In the genomic region with DNA sequence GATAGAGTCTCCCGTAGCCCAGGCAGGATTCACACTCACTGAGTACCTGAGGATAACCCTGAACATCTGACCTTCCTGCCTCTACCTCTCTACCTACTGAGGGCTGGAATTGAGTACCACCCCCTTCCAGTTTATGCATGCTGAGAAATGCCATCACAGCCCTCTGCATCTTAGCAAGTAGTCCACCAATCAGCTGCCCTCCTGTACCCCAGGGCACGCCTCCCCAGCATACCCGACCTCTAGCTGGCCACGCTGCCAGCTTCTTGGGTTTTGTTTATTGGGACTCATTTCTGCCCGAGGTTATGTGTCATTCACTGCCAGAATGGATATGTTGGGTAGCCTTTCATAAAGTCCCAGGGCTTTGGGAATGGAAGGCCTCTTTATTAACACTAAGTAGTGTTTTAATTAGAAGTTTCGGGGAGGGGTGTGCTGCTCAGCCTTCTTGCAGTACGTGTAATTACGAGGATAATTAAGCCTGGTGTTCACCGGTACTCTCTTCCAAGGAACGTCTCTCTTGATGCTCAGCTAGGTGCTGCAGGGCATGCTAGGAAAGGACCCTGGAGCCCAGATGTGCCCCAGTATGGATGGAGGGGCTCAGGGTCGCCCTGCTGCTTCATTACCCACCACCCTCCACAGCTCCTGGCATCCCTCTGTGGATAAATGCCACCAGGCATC, we compare ENCODE assay signal across 21 mouse cellular contexts. TPM values are rescaled to one million over a fixed set of nuclear protein-coding genes. Genes with fewer than 3 reads are reported as not detected.
DNase-seq lines count a peak whose midpoint lies in the region; ATAC-seq lines count a peak whose summit lies in the region.
"Had no signal": no experiment of that assay in that cellular context is flagged by ENCODE, and none has a peak within 500 bp of the region (broad histone marks: within the 10 kb centered on the region; RNA-seq: fewer than 3 reads in every experiment).

No protein-coding gene starts in this region.

- H3K27ac ChIP-seq in forebrain, embryonic 12.5 days, result no peak overlapping the region
- H3K27ac ChIP-seq in forebrain, embryonic 10.5 days, result no peak overlapping the region
- H3K27ac ChIP-seq in neural tube, embryonic 13.5 days (replicated peaks), result no peak overlapping the region; the same call in 1 of the 2 replicates
- H3K27ac ChIP-seq in forebrain, embryonic 14.5 days (ENCODE audit: low read depth, low read length), result no peak overlapping the region
- no peak overlapping the region for H3K27ac ChIP-seq in neural tube, embryonic 15.5 days (replicated peaks)
- H3K27ac ChIP-seq: embryonic facial prominence, embryonic 13.5 days; heart, adult 2 months; heart, embryonic 15.5 days had no signal

- H3K9me3 ChIP-seq in forebrain, embryonic 12.5 days, result no peaks in the 10 kb centered on the region
- no peaks in the 10 kb centered on the region for H3K9me3 ChIP-seq in forebrain, embryonic 10.5 days
- H3K9me3 ChIP-seq in neural tube, embryonic 13.5 days, result no peaks in the 10 kb centered on the region
- H3K9me3 ChIP-seq in forebrain, embryonic 14.5 days (replicated peaks; ENCODE audit: control insufficient read depth, low read length), result no peaks in the 10 kb centered on the region
- H3K9me3 ChIP-seq in neural tube, embryonic 15.5 days (replicated peaks), result no peaks in the 10 kb centered on the region
- H3K9me3 ChIP-seq: embryonic facial prominence, embryonic 13.5 days; heart, embryonic 15.5 days had no signal

- H3K4me3 ChIP-seq in forebrain, embryonic 12.5 days (replicated peaks), result no peak overlapping the region
- H3K4me3 ChIP-seq in forebrain, embryonic 10.5 days, result no peak overlapping the region
- H3K4me3 ChIP-seq in neural tube, embryonic 13.5 days, result no peak overlapping the region
- H3K4me3 ChIP-seq in forebrain, embryonic 14.5 days (ENCODE audit: low read depth, low read length), result no peak overlapping the region
- no peak overlapping the region for H3K4me3 ChIP-seq in neural tube, embryonic 15.5 days (replicated peaks)
- H3K4me3 ChIP-seq: embryonic facial prominence, embryonic 13.5 days; heart, adult 2 months; heart, embryonic 15.5 days had no signal

- WGBS in forebrain, embryonic 12.5 days, result 42% methylated on average over 11 of the region's 11 CpGs
- 69% methylated on average over 11 of the region's 11 CpGs for WGBS in forebrain, embryonic 10.5 days
- WGBS in neural tube, embryonic 13.5 days, result 53% methylated on average over 11 of the region's 11 CpGs
- WGBS in forebrain, embryonic 14.5 days, result 16% methylated on average over 11 of the region's 11 CpGs
- 47% methylated on average over 11 of the region's 11 CpGs for WGBS in neural tube, embryonic 15.5 days

- ATAC-seq in forebrain, embryonic 12.5 days (ENCODE audit: low FRiP score), result peak; percentile 39; the same call in 1 of the 2 replicates
- ATAC-seq in neural tube, embryonic 13.5 days (ENCODE audit: low read depth), result peak; percentile 52
- peak; percentile 48 for ATAC-seq in forebrain, embryonic 14.5 days
- ATAC-seq in neural tube, embryonic 15.5 days (ENCODE audit: low FRiP score), result 0 out of 2 replicates have a peak, but pooled peaks have one; percentile 33
- ATAC-seq: intestine, embryonic 16.5 days had no signal

- H3K4me1 ChIP-seq in forebrain, embryonic 12.5 days, result peaks cover 21% of the 10 kb centered on the region
- peaks cover 25% of the 10 kb centered on the region for H3K4me1 ChIP-seq in forebrain, embryonic 10.5 days
- peaks cover 15% of the 10 kb centered on the region for H3K4me1 ChIP-seq in neural tube, embryonic 13.5 days (replicated peaks)
- peaks cover 10% of the 10 kb centered on the region; the same call in 1 of the 2 replicates for H3K4me1 ChIP-seq in forebrain, embryonic 14.5 days (ENCODE audit: control insufficient read depth, insufficient read depth, low read length)
- H3K4me1 ChIP-seq in neural tube, embryonic 15.5 days, result peaks cover 19% of the 10 kb centered on the region

- H3K27me3 ChIP-seq in forebrain, embryonic 12.5 days, result peaks cover 4% of the 10 kb centered on the region; the same call in 1 of the 2 replicates
- no peaks in the 10 kb centered on the region; the same call in 1 of the 2 replicates for H3K27me3 ChIP-seq in forebrain, embryonic 10.5 days (ENCODE audit: poor library complexity, severe bottlenecking)
- no peaks in the 10 kb centered on the region for H3K27me3 ChIP-seq in neural tube, embryonic 13.5 days
- no peaks in the 10 kb centered on the region for H3K27me3 ChIP-seq in forebrain, embryonic 14.5 days (replicated peaks; ENCODE audit: control insufficient read depth, insufficient read depth, low read length)
- no peaks in the 10 kb centered on the region for H3K27me3 ChIP-seq in neural tube, embryonic 15.5 days (replicated peaks)
- H3K27me3 ChIP-seq: CH12.LX; embryonic facial prominence, embryonic 13.5 days; heart, embryonic 15.5 days had no signal

- H3K9ac ChIP-seq in forebrain, embryonic 12.5 days, result no peak overlapping the region
- no peak overlapping the region for H3K9ac ChIP-seq in neural tube, embryonic 13.5 days
- no peak overlapping the region for H3K9ac ChIP-seq in forebrain, embryonic 14.5 days (ENCODE audit: low read length)
- H3K9ac ChIP-seq in neural tube, embryonic 15.5 days (replicated peaks), result no peak overlapping the region
- H3K9ac ChIP-seq: embryonic facial prominence, embryonic 13.5 days; heart, embryonic 15.5 days had no signal

- no peak overlapping the region for H3K4me2 ChIP-seq in forebrain, embryonic 12.5 days
- H3K4me2 ChIP-seq in neural tube, embryonic 13.5 days, result no peak overlapping the region
- H3K4me2 ChIP-seq in forebrain, embryonic 14.5 days (ENCODE audit: low read length), result no peak overlapping the region
- no peak overlapping the region for H3K4me2 ChIP-seq in neural tube, embryonic 15.5 days
- H3K4me2 ChIP-seq: embryonic facial prominence, embryonic 13.5 days; heart, embryonic 11.5 days; heart, embryonic 15.5 days had no signal

- H3K36me3 ChIP-seq in forebrain, embryonic 12.5 days (replicated peaks), result no peaks in the 10 kb centered on the region
- H3K36me3 ChIP-seq in forebrain, embryonic 10.5 days (replicated peaks), result no peaks in the 10 kb centered on the region
- H3K36me3 ChIP-seq in neural tube, embryonic 13.5 days, result no peaks in the 10 kb centered on the region
- no peaks in the 10 kb centered on the region for H3K36me3 ChIP-seq in forebrain, embryonic 14.5 days (ENCODE audit: control insufficient read depth, insufficient read depth, low read length)
- H3K36me3 ChIP-seq in neural tube, embryonic 15.5 days, result no peaks in the 10 kb centered on the region
- H3K36me3 ChIP-seq: embryonic facial prominence, embryonic 13.5 days; heart, embryonic 15.5 days had no signal

- no peak for DNase-seq in forebrain, embryonic 10.5 days (ENCODE audit: extremely low spot score, low spot score)
- no peak for DNase-seq in neural tube, embryonic 10.5 days (ENCODE audit: extremely low spot score, low spot score)
- DNase-seq in forebrain, embryonic 14.5 days (ENCODE audit: low spot score), result peak; percentile 61
- DNase-seq in kidney, postnatal 36 days, result no peak
- DNase-seq: adrenal gland, adult 2 months; adrenal gland, postnatal 36 days; cerebellum, adult 11-12 months; cerebellum, adult 9-11 months; cerebellum, postnatal 36 days; gastrocnemius, postnatal 14 days; heart, adult 2 months; heart, postnatal 14 days; kidney, adult 2 months had no signal

RNA-seq across cellular contexts. Expression of a gene that starts 36.8 kb away (rescaled TPM):
- 14.4 and 15.7 TPM in 2 replicates for polyA plus RNA-seq in forebrain, embryonic 12.5 days (2016; fragmentation: Nextera tagmentation; extraction: Ambion mirVana)
- polyA plus RNA-seq in forebrain, embryonic 10.5 days (2016; fragmentation: Nextera tagmentation; extraction: Ambion mirVana), result 9.7 and 9.9 TPM in 2 replicates
- polyA plus RNA-seq in neural tube, embryonic 13.5 days (2015; fragmentation: Nextera tagmentation; extraction: Ambion mirVana), result 14.9 and 15.0 TPM in 2 replicates
- polyA plus RNA-seq in forebrain, embryonic 14.5 days (2014; fragmentation: Nextera tagmentation; extraction: Ambion mirVana), result 21.3 TPM in 2 replicates
- 12.1 and 14.5 TPM in 2 replicates for polyA plus RNA-seq in neural tube, embryonic 15.5 days (2015; fragmentation: Nextera tagmentation; extraction: Ambion mirVana)

RNA-seq across cellular contexts. Expression of a gene that starts 59.9 kb away (rescaled TPM):
- polyA plus RNA-seq in forebrain, embryonic 12.5 days (2016; fragmentation: Nextera tagmentation; extraction: Ambion mirVana), result 87.6 and 88.3 TPM in 2 replicates
- 98.9 and 104 TPM in 2 replicates for polyA plus RNA-seq in forebrain, embryonic 10.5 days (2016; fragmentation: Nextera tagmentation; extraction: Ambion mirVana)
- 50.3 and 61.8 TPM in 2 replicates for polyA plus RNA-seq in neural tube, embryonic 13.5 days (2015; fragmentation: Nextera tagmentation; extraction: Ambion mirVana)
- 50.0 and 51.3 TPM in 2 replicates for polyA plus RNA-seq in forebrain, embryonic 14.5 days (2014; fragmentation: Nextera tagmentation; extraction: Ambion mirVana)
- polyA plus RNA-seq in neural tube, embryonic 15.5 days (2015; fragmentation: Nextera tagmentation; extraction: Ambion mirVana), result 44.1 and 57.0 TPM in 2 replicates
